Mouse (Mus musculus) T-helper 1 cell (primary cell): ENCODE results near the gene Cacng8.

Experiments
- in situ Hi-C: fragments of 300-600 bp; cut with MboI, MseI; formaldehyde crosslinking; loops from one replicate; pipeline ENCODE4 v1.15.1; 2025; ENCODE audit warnings: high pct_unique_total_duplicates

Cacng8 gene

GRCm38 (mm10) chr7:3390413-3391080 lies at the start of gene Cacng8:
Gene Cacng8 (plus strand): TSS chr7:3390683.
- in situ Hi-C loops: no loop called here

DNA sequence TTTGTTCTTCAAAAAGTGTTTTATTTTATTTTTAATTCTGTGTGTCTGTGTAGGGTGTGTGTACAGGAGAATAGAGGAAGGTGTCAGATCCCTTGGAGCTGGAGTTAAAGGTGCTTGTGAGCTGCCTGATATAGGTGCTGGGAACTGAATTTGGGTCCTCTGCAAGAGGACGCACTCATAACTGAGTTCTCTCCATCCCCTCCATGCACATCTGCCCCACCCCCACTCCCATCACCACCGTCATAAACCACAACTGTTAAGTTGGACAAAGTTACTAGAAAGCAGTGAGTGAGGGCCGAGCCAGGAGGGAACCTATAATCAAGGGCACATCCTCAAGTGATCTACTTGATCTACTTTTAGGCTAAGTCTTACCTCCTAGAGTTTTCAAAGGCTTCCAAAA lies 46.6 kb upstream of the Cacng8 start:
- in situ Hi-C loops: no loop called here

DNA sequence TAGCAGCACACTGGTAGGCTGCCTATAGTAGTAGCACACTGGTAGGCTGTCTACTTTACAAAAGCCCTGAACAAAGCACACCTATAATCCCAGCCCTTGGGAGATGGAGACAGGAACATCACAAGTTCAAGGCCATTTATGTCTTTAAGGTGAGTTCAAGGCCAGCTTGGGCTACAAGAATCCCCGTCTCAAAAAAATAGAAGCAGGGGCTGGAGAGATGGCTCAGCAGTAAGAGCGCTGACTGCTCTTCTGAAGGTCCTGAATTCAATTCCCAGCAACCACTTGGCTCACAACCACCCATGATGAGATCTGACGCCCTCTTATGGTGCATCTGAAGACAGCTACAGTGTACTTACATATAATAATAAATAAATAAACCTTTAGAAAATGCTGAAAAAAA lies 45.2 kb upstream of the Cacng8 start:
- in situ Hi-C loops: no loop called here

- in situ Hi-C loops: no loop called here
These were observed 42.9 kb upstream of the Cacng8 start for GRCm38 (mm10) chr7:3347366-3348287.

GRCm38 (mm10) chr7:3348326-3348725 lies 42.2 kb upstream of the Cacng8 start:
- in situ Hi-C loops: no loop called here

GRCm38 (mm10) chr7:3349775-3350174 lies 40.7 kb upstream of the Cacng8 start:
- in situ Hi-C loops: no loop called here

GRCm38 (mm10) chr7:3351536-3351935 lies 38.9 kb upstream of the Cacng8 start:
- in situ Hi-C loops: no loop called here

DNA sequence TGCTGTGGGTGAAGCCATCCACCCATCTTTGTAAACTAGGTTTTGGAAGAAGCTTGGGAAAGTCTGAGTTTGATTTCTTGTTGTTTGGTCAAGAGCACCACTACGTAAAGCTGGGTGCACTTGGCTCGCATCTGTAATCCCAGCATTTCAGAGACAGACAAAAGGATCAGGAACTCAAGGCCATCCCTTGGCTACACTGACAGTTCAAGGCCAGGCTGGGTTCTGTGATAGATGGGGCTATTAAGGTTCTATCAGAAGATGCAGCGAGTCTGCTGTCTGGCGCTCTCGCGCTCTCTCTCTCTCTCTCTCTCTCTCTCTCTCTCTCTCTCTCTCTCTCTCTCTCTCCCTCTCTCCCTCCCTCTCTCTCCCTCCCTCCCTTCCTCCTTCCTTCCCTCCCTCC lies 35.6 kb upstream of the Cacng8 start:
- in situ Hi-C loops: no loop called here

GRCm38 (mm10) chr7:3360678-3361077 lies 29.8 kb upstream of the Cacng8 start:
- in situ Hi-C loops: no loop called here

DNA sequence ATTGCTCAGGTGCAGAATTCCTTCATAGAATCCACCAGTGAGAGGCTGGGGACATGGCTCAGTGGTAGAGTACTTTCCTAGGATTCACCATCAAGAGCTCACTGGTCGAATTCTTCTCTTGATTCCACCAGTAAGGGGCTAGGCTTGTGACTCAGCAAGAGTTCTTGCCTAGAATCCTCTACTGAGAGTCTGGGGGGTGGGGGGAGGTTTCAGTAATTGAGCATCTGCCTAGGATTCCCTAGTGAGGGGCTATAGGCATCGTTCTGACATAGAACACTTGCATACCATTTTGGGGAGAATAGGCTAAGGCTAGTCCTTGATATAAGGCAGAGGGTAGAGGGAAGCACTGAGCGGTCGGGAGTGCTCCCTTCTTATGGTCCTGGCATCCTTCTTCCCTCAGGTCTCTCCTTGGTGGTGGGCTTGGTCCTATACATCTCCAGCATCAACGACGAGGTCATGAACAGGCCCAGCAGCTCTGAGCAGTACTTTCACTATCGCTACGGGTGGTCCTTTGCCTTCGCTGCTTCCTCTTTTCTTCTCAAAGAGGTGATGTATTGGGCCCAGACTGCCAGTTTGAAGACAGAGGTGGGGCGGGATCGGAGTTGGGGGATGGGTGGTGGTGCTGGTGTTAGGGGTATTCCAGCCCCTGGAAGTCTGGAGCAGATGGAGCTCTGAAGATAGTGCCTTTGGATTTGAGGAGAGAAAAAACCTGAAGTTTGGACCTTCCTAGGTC lies 24.8 kb upstream of the Cacng8 start:
- in situ Hi-C loops: no loop called here

GRCm38 (mm10) chr7:3366705-3367516 lies 23.6 kb upstream of the Cacng8 start:
- in situ Hi-C loops: no loop called here

DNA sequence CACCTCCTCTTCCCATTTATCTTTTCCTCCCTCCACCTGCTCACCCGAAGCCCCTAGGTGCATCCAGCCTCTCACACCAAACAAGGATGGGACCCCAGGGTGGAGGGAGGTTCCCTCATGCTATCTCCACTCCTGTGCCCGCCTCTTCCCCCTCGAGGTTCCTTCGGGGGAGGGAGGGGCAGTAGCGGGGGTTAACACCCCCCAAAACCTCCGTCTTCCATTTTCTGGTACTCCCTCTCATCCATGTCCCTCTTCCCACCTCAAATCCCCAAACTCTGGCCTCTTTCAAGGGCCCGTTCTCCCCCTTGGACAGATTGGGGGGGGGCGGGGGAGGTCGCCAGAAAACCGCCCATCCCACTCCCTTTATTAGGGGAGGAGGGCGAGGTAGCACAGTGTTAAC lies 22.9 kb upstream of the Cacng8 start:
- in situ Hi-C loops: no loop called here

DNA sequence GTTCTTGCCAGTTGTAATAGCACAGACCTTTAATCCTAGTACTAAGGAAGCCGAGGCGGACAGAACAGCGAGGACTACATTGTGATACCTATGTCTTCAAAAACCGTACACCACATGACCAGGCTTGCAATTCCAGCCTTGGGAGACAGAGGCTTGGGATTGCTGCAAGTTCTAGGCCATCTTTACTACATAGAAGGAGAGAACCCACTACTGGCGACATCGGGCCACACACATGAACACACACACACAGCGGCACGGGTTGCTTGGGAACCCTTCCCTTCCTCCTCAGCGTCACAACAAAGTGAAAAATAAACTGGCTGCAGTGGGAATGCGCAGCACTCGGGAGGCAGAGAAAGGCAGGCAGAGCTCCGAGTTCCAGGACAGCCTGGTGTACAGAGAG lies 22.2 kb upstream of the Cacng8 start:
- in situ Hi-C loops: no loop called here

DNA sequence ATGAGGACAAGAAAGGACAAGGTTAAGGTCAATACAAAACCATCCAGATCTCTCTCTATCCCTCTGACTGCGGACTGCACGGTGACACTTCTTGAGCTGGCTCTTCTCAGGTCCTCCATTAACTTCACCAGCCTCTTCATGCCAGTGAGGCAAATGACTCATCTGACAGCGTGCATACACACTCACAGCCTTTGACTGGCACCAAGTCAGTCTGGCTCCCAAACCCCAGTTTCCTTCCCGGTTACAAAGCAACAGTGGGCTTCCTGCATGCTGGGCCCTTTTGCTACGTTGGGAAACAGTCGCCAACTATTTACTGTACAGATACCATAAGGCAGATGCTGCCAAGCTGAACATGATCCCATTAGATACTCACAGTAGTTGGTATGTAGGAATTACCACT lies 21.3 kb upstream of the Cacng8 start:
- in situ Hi-C loops: no loop called here

DNA sequence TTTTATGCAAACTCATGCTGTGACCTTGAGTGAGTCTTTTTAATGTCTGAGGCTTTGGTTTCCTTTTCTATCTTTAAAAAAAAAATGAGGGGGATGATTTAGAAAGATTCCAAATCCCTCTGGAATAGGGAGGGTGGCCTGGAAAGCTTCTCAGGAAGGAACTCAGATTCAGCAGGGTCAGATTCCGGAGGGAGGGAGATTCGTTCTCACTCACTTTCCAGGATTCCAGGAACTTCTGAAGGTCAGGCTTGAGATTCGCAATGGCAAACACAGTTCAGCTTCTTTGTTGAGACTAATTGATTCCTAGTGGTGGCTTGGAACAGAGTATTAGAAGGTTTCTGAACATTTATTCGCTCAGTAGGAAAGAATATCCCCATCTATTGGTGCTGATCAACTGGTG lies 20.1 kb upstream of the Cacng8 start:
- in situ Hi-C loops: no loop called here

GRCm38 (mm10) chr7:3372376-3372775 lies 18.1 kb upstream of the Cacng8 start:
- in situ Hi-C loops: no loop called here

DNA sequence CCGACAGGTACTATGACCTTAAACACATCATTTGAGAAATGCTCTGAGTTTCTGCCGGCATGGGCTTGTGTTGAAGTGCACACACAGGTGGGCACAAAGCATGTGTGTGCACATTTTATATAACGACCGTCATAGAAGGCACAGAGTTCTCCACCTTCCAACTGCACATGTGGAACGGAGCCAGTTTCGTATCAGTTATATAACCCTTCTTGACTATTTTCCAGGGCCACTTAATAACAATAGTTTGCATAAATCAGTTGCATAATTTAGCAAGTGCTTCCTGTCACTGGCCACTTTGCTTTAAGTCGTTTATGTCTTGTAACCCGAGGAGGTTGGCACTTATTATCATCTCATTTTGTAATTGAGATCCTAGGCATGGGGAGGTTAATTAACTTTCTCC lies 16.7 kb upstream of the Cacng8 start:
- in situ Hi-C loops: no loop called here

GRCm38 (mm10) chr7:3376831-3377230 lies 13.7 kb upstream of the Cacng8 start:
- in situ Hi-C loops: no loop called here

- in situ Hi-C loops: no loop called here
These were observed 8.4 kb upstream of the Cacng8 start for GRCm38 (mm10) chr7:3382123-3382522.

- in situ Hi-C loops: no loop called here
These were observed 5.6 kb upstream of the Cacng8 start for GRCm38 (mm10) chr7:3384807-3385319.

GRCm38 (mm10) chr7:3386036-3386730 lies 4.3 kb upstream of the Cacng8 start:
- in situ Hi-C loops: no loop called here
